Mouse (Mus musculus) erythroblast, adult 5-6 weeks (primary cell): Measurements from ENCODE around the gene Hist2h2ab. TPM values are rescaled to one million over a fixed set of nuclear protein-coding genes. Genes with fewer than 3 reads are reported as not detected.

Experiments
- total RNA-seq, 2 experiments: library from RNA; stranded (forward) in 1 of 2; stranded (reverse) in 1 of 2; fragments of 150-400 nt in 1 of 2; fragments of 200-764, 138-1000 nt in 1 of 2; gene quantifications; 2 replicates each; pipeline versions ENCODE4 v1.2.3 to v1.2.4; 2015 to 2017; ENCODE audit warnings: low replicate concordance in 2 of 2

The Hist2h2ab gene
- total RNA-seq, 2 experiments from 2014 or later: 35.6 TPM; not detected in 1

Other genes starting within 250 kb of the Hist2h2ab start
- gene Plekho1, start 223.9 kb upstream of the Hist2h2ab start, total RNA-seq (2015; ENCODE audit: low replicate concordance): 6.7 and 10.8 TPM in 2 replicates
- gene Plekho1, start 223.9 kb upstream of the Hist2h2ab start, total RNA-seq (2017; ENCODE audit: low replicate concordance): 8.2 and 10.1 TPM in 2 replicates
- 2.5 and 14.2 TPM in 2 replicates for gene Vps45, start 161.4 kb upstream of the Hist2h2ab start, total RNA-seq (2015; ENCODE audit: low replicate concordance)
- gene Vps45, start 161.4 kb upstream of the Hist2h2ab start, total RNA-seq (2017; ENCODE audit: low replicate concordance): 5.1 and 7.1 TPM in 2 replicates
- gene Otud7b, start 115.3 kb upstream of the Hist2h2ab start, total RNA-seq (2015; ENCODE audit: low replicate concordance): 1.0 and 2.1 TPM in 2 replicates
- gene Otud7b, start 115.3 kb upstream of the Hist2h2ab start, total RNA-seq (2017; ENCODE audit: low replicate concordance): 6.1 and 12.8 TPM in 2 replicates
- gene Mtmr11, start 57.9 kb upstream of the Hist2h2ab start, total RNA-seq (2015; ENCODE audit: low replicate concordance): not detected in 2 replicates
- 0.34 TPM in 1 of 2 replicates, not detected in the other for gene Mtmr11, start 57.9 kb upstream of the Hist2h2ab start, total RNA-seq (2017; ENCODE audit: low replicate concordance)
- 20.9 and 24.9 TPM in 2 replicates for gene Sf3b4, start 47.5 kb upstream of the Hist2h2ab start, total RNA-seq (2015; ENCODE audit: low replicate concordance)
- gene Sf3b4, start 47.5 kb upstream of the Hist2h2ab start, total RNA-seq (2017; ENCODE audit: low replicate concordance): 3.6 and 3.8 TPM in 2 replicates
- not detected in 2 replicates for gene Sv2a, start 38.7 kb upstream of the Hist2h2ab start, total RNA-seq (2015; ENCODE audit: low replicate concordance)
- not detected in 2 replicates for gene Sv2a, start 38.7 kb upstream of the Hist2h2ab start, total RNA-seq (2017; ENCODE audit: low replicate concordance)
- 8.8 TPM in 1 of 2 replicates, not detected in the other for gene Bola1, start 156 bp upstream of the Hist2h2ab start, total RNA-seq (2015; ENCODE audit: low replicate concordance)
- gene Bola1, start 156 bp upstream of the Hist2h2ab start, total RNA-seq (2017; ENCODE audit: low replicate concordance): 3.2 and 5.9 TPM in 2 replicates
- 18.3 and 36.8 TPM in 2 replicates for gene Hist2h2ac, start 1.0 kb downstream of the Hist2h2ab start, total RNA-seq (2015; ENCODE audit: low replicate concordance)
- 1,217 and 1,495 TPM in 2 replicates for gene Hist2h2ac, start 1.0 kb downstream of the Hist2h2ab start, total RNA-seq (2017; ENCODE audit: low replicate concordance)
- gene Hist2h2be, start 1.3 kb downstream of the Hist2h2ab start, total RNA-seq (2015; ENCODE audit: low replicate concordance): 19.2 and 22.6 TPM in 2 replicates
- 19.5 and 32.7 TPM in 2 replicates for gene Hist2h2be, start 1.3 kb downstream of the Hist2h2ab start, total RNA-seq (2017; ENCODE audit: low replicate concordance)
- 139 and 198 TPM in 2 replicates for gene Hist2h3c2, start 19.3 kb downstream of the Hist2h2ab start, total RNA-seq (2015; ENCODE audit: low replicate concordance)
- gene Hist2h3c2, start 19.3 kb downstream of the Hist2h2ab start, total RNA-seq (2017; ENCODE audit: low replicate concordance): 86.0 and 97.2 TPM in 2 replicates
- gene Hist2h2aa2, start 20.4 kb downstream of the Hist2h2ab start, total RNA-seq (2015; ENCODE audit: low replicate concordance): 65.5 and 89.0 TPM in 2 replicates
- gene Hist2h2aa2, start 20.4 kb downstream of the Hist2h2ab start, total RNA-seq (2017; ENCODE audit: low replicate concordance): 1,562 and 3,181 TPM in 2 replicates
- gene Hist2h2aa1, start 25.6 kb downstream of the Hist2h2ab start, total RNA-seq (2015; ENCODE audit: low replicate concordance): not detected in 2 replicates
- 1,803 and 3,861 TPM in 2 replicates for gene Hist2h2aa1, start 25.6 kb downstream of the Hist2h2ab start, total RNA-seq (2017; ENCODE audit: low replicate concordance)
- 16.7 and 20.9 TPM in 2 replicates for gene Hist2h3c1, start 26.8 kb downstream of the Hist2h2ab start, total RNA-seq (2015; ENCODE audit: low replicate concordance)
- 15.1 TPM in 1 of 2 replicates, not detected in the other for gene Hist2h3c1, start 26.8 kb downstream of the Hist2h2ab start, total RNA-seq (2017; ENCODE audit: low replicate concordance)
- gene Hist2h4, start 43.4 kb downstream of the Hist2h2ab start, total RNA-seq (2015; ENCODE audit: low replicate concordance): 114 and 128 TPM in 2 replicates
- 46.8 and 67.0 TPM in 2 replicates for gene Hist2h4, start 43.4 kb downstream of the Hist2h2ab start, total RNA-seq (2017; ENCODE audit: low replicate concordance)
- 373 and 489 TPM in 2 replicates for gene Hist2h3b, start 48.8 kb downstream of the Hist2h2ab start, total RNA-seq (2015; ENCODE audit: low replicate concordance)
- gene Hist2h3b, start 48.8 kb downstream of the Hist2h2ab start, total RNA-seq (2017; ENCODE audit: low replicate concordance): 312 and 340 TPM in 2 replicates
- gene Hist2h2bb, start 49.9 kb downstream of the Hist2h2ab start, total RNA-seq (2015; ENCODE audit: low replicate concordance): 715 and 759 TPM in 2 replicates
- gene Hist2h2bb, start 49.9 kb downstream of the Hist2h2ab start, total RNA-seq (2017; ENCODE audit: low replicate concordance): 2,995 and 4,039 TPM in 2 replicates
- 9.0 and 10.8 TPM in 2 replicates for gene Fcgr1, start 74.1 kb downstream of the Hist2h2ab start, total RNA-seq (2015; ENCODE audit: low replicate concordance)
- gene Fcgr1, start 74.1 kb downstream of the Hist2h2ab start, total RNA-seq (2017; ENCODE audit: low replicate concordance): 4.0 and 4.5 TPM in 2 replicates
- gene BC107364, start 232.4 kb downstream of the Hist2h2ab start, total RNA-seq (2015; ENCODE audit: low replicate concordance): not detected in 2 replicates
- not detected in 2 replicates for gene BC107364, start 232.4 kb downstream of the Hist2h2ab start, total RNA-seq (2017; ENCODE audit: low replicate concordance)